Mouse (Mus musculus): ENCODE data around the gene Cdc16.

GRCm38 (mm10) chr8:13747626-13748025, 9.8 kb upstream of the Cdc16 start:
- TF ChIP-seq POLR2A (IDR thresholded peaks at IDR 0.05; ENCODE audit: borderline replicate concordance, low read depth, low read length) (no peak), CTCF (IDR thresholded peaks at IDR 0.05; ENCODE audit: low read depth, low read length) (no peak)
